Mouse (Mus musculus) ES-E14 (cell line): ENCODE measurements around the gene Mcm5.

Experiments used
- MAFK ChIP-seq: IDR thresholded peaks from 2 replicates; pipeline ENCODE4 v1.6.1; 2014; ENCODE audit warnings: mild to moderate bottlenecking, low read depth, low read length, inconsistent platforms; ENCODE audit not compliant: insufficient read depth
- ZNF384 ChIP-seq: IDR thresholded peaks from 2 replicates; pipeline ENCODE4 v1.6.1; 2012; ENCODE audit warnings: low read depth, low read length, inconsistent platforms

DNA sequence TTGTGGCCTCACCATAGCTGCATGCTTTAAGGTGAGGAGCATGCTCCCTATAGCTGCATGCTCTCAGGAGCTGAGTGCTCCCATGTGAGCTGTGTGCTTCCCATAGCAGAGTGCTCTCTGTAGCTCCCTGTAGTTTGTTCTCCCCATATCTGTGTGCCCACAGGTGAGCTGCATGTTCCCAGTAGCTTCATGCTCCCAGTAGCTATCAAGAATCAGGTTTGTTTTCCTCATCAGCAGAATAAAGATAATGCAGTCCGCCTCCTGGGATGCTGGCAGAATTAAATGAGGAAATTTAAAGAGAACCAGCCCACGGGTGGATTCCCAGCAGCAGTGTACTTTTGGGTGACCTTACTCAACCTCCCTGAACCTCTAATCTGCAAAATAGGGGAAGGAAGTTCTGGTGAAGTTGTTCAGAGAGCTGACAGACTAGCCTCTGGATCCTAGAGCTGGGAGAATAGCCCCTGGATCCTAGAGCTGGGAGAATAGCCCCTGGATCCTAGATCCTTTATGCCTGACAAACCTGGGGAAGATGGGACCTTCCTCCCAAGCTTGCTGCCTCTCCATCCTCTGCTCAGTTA is 43.2 kb downstream of the Mcm5 start:
- TF ChIP-seq MAFK: no peak
- TF ChIP-seq ZNF384: no peak
